Mouse (Mus musculus) cerebellum, adult 9-11 months (tissue): ENCODE measurements at regions not wholly inside any gene's neighbourhood (a gene's known extent, or its start where the extent isn't known, plus 50 kb on each side); places are given as distances from the start of the nearest gene placed in this dataset.
"Not testable (repeated sequence)": the region's sequence is repeated elsewhere in the genome, so short reads cannot be mapped to it uniquely, and the experiment has no call there.

Experiments used
- DNase-seq: peaks from one replicate; pipeline ENCODE4 v3.0.0; 2022

DNA sequence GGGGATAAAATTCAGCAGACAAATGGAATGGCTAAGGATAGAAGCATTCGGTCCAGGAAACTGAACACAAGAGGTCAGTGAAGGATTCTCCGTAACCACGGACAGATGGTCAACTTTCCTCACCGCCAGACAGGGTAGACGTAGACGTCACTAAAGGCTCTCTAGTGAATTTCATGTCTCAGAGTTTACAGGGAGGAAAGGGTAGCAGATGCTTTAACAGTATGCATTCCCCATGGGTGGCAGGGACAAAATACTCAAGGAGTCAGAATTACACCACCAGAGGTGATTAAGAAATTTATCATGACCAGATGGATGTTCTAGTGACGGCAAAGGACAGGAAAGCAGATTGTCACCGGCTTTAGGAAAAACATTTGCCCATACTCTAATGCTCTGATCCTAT is 331.2 kb downstream of the Sh2d4b start:
- DNase-seq = peak; percentile 2

GRCm38 (mm10) chr14:40546421-40546820 is 346.6 kb downstream of the Sh2d4b start:
- not testable (repeated sequence) for DNase-seq

GRCm38 (mm10) chr14:40533031-40533430 is 360.0 kb downstream of the Sh2d4b start:
- no peak for DNase-seq

DNA sequence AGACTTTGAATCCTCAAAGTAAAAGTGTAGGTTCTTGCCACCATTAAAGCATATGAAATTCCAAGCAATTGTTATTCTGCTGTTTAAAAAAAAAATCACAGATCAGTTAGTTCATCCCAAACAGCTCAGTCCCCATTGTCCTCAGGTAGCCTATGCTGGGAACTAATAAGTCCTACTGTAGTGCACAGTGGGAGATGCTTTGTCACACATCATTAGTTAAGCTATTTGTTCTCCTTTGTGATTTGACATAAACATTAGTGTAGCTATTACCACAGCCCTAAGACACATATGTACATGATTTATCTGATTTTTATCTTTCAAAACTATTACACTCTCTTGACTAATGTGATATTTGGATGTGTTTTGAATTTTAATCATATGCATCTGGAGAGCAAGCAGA is 378.4 kb downstream of the Sh2d4b start:
- DNase-seq = no peak
